Mouse (Mus musculus) layer of hippocampus, adult 9-10 months (tissue): ENCODE results near the gene Tspo2.

Experiments
- DNase-seq: peaks from one replicate; pipeline ENCODE4 v3.0.0; 2022; ENCODE audit warnings: low spot score

Gene Tspo2

GRCm38 (mm10) chr17:48417521-48417920, 33.8 kb downstream of the Tspo2 start:
- no peak for DNase-seq

GRCm38 (mm10) chr17:48416425-48417195, 34.7 kb downstream of the Tspo2 start:
- DNase-seq: no peak

- no peak for DNase-seq
Observed at GRCm38 (mm10) chr17:48416011-48416410, 35.3 kb downstream of the Tspo2 start.

- no peak for DNase-seq
Observed at GRCm38 (mm10) chr17:48411241-48411640, 40.1 kb downstream of the Tspo2 start.

- no peak for DNase-seq
Observed at GRCm38 (mm10) chr17:48410299-48410785, 41.0 kb downstream of the Tspo2 start.

- DNase-seq: peak; percentile 98
Observed at GRCm38 (mm10) chr17:48409380-48410298, 41.7 kb downstream of the Tspo2 start, which contains the start of the genes Nfya and Oard1. Gene Nfya (minus strand): TSS chr17:48409906. Gene Oard1 (plus strand): TSS chr17:48410014.

- DNase-seq: peak; percentile 37
Observed at GRCm38 (mm10) chr17:48408526-48409291, 42.6 kb downstream of the Tspo2 start.

- DNase-seq: no peak
Observed at GRCm38 (mm10) chr17:48407910-48408525, 43.3 kb downstream of the Tspo2 start.

- DNase-seq: no peak
Observed at GRCm38 (mm10) chr17:48407154-48407553, 44.2 kb downstream of the Tspo2 start.

- no peak for DNase-seq
Observed at GRCm38 (mm10) chr17:48404706-48405105, 46.6 kb downstream of the Tspo2 start.

- no peak for DNase-seq
Observed at GRCm38 (mm10) chr17:48403848-48404247, 47.5 kb downstream of the Tspo2 start.

- no peak for DNase-seq
Observed at GRCm38 (mm10) chr17:48402751-48403150, 48.6 kb downstream of the Tspo2 start.

GRCm38 (mm10) chr17:48401710-48402109, 49.6 kb downstream of the Tspo2 start:
- no peak for DNase-seq
